Mouse (Mus musculus) telencephalon, adult 2 months (tissue): Measurements from ENCODE around the gene Apon.
"Not testable (repeated sequence)": the region's sequence is repeated elsewhere in the genome, so short reads cannot be mapped to it uniquely, and the experiment has no call there.

ENCODE experiments used
- DNase-seq: peaks from one replicate; pipeline ENCODE4 v3.0.0-alpha.2; 2011; ENCODE audit warnings: low read depth, low spot score

The Apon gene

DNA sequence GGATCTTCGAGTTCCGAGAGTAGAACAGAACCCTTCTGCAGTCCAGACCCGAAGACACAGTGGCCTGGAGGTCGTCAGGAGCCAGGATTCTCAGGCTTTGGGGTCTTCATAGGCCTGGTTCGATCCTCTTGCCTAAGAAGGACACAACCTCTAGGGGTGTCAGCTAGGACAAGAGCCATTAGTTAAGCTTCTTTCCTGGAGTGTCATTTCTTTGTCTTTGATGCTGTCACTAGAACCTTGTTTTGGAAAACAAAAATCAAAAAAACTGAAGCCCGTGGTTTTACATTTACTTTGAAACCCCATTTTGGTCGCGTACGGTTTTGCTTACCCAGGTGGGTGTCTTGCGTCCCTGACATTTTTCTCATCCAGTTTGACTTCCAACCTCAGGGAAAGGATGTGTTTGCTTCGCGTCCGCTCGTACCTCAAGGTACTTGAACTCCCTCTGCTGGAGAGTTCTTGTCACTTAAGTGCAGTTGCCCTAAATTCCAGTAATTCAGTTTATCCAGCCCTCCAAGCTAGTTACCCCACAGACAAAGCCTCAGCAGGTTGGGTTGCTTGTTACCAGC, 21.4 kb upstream of the Apon start:
- peak; percentile 74 for DNase-seq

DNA sequence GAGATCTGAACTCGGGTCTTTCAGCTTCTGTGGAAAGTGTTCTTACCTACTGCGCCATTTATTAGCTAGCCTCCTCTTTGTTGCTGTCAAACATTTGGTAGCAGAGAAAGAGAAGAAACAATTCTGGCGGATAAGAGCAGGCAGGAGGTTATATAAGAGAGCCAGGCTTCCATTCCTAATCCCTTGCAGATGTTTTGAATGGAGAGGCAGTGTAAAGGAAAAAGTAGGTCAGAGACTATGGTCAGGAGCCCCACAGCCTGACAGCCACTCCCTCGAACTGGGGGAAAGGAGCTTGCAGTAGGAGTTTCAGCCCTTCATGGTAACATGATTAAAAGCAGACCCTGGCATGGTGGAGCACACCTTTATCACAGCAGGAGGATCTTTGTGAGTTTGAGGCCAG, 17.6 kb upstream of the Apon start:
- DNase-seq = no peak

DNA sequence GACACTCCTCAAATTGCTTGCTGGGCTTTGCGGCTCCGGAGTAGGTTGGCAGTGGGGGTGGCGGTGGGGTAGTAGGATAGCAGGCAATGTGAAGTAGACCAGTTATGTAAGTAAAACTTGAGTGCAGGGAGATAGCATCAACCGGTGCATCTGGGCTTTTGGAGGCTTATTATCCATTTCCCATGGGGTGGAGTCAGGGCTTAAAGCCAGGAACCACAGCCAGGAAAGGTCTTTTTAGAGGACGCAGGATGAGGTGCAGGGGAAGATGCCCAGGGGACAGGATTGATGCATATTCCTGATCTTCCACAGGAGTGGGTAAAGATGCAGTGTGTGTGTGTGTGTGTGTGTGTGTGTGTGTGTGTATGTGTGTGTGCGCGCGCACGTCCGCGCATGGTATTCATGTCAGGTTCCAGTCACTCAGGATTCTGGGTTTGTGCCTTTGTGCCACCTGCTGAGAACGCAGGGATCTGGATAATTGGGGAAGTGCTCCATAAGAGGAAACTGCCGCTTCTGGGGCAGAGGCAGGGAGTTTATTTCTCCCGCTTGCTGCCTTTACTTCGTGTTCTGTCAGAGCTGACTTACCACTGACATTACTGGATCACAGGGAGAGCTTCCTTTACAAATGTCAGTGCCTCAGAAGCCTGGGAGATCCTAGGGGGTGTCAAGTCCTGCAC, 16.0 kb upstream of the Apon start:
- peak; percentile 26 for DNase-seq

DNA sequence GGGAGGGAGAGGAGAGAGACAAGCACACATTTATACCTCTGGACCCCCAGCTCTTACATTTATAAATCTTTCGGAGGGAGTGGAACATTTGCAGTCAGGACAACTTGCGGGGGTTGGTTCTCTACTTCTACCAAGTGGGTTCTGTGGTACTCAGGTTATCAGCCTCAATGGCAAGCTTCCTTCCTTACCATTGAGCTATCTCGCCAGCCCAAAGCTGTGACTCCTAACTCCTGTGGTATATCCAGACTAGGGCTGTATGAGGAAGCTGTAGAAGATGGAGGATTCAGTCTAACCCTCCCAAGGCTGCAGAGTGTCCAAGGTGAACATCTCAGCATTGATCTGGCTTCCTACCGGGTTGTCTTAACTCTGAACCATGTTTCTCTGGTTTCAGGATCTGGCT, 14.8 kb upstream of the Apon start:
- no peak for DNase-seq

DNA sequence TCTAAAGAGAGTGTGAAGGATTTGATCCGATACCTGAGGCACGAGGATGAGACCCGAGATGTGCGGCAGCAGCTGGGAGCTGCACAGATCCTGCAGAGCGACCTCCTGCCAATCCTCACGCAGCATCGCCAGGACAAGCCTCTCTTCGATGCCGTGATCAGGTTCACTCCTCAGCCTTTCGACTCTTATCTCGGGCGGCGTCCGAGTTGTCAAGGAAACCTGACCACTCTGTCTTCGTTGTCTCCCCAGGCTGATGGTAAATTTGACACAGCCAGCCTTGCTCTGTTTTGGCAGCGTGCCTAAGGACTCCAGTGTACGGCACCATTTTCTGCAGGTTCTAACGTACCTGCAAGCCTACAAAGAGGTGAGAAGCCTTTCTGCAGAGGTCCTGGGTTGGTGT, 13.8 kb upstream of the Apon start:
- DNase-seq = no peak

DNA sequence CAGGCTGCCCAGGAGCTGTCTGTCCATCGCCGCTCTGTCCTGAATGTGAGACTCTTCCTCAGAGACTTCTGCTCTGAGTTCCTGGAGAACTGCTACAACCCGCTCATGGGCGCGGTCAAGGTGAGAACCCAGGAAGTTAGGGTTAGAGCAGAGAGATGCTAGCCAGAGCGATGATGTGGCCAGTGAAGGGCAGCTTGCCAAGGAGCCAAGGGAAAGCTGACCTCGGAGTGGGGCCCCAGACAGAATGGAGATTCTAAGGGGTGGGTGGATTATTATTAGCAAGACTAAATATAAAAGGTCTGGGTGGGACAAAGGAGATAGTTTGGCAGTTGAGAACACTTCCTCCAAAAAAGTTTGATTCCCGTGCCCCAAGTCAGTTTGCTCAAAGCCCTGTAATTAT, 10.6 kb upstream of the Apon start:
- no peak for DNase-seq

DNA sequence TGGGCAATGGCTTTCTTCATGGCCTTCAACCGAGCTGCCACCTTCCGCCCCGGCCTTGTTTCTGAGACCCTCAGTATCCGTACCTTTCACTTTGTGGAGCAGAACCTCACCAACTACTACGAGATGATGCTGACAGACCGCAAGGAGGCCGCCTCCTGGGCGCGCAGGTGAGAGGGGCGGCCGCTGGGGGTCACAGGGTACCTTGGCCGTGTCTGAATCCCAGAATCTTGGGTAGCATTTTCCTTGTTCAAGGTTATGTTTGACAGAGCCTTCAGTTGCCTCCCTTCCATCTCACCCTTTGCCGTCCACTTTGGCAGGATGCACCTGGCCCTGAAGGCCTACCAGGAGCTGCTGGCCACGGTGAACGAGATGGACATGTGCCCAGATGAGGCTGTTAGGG, 9.8 kb upstream of the Apon start:
- DNase-seq = no peak

DNA sequence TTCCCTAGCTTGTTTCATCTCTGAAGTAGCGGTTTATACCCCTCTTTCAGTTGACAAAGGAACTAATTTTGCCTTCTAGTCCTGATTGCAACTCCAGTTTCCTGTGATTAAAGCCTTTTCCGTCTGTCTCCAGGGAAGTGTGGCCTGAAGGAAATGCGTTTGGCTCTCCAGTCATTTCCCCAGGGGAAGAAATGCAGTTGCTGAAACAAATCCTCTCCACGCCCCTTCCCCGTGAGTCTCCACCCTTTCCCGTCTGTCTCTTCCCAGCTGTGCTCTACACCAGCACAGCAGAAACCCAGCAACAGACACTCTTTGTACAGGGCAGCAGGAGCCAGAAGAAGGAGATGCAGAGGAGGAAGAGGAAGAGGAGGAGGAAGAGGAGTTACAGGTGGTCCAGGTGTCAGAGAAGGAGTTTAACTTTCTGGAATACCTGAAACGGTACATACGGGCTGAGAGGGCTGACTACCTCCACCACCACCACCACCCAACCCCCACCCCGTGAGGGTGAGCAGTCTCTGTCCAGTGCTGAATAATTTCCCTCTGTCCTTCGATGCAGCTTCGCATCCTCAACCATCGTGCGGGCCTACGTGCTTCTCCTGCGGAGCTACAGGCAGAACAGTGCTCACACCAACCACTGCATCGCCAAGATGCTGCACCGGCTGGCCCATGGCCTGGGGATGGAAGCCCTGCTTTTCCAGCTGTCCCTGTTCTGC, 6.7 kb upstream of the Apon start:
- DNase-seq = no peak

DNA sequence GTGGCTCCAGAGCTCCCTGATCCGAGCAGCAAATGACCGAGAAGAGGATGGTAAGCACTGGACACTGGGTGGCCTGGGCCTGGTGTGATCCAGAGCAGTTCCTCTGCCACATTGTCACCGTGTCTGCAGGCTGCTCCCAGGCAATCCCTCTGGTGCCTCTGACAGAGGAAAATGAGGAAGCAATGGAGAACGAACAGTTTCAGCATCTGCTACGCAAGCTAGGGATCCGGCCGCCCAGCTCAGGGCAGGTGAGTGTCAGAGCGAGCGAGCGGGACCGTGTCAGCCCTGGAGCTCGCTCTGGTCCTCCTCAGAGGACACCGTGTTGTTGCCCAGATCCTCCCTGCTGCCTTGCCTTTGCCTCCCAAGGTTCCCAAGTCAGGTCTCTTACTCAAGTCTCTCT, 3.3 kb upstream of the Apon start:
- no peak for DNase-seq

DNA sequence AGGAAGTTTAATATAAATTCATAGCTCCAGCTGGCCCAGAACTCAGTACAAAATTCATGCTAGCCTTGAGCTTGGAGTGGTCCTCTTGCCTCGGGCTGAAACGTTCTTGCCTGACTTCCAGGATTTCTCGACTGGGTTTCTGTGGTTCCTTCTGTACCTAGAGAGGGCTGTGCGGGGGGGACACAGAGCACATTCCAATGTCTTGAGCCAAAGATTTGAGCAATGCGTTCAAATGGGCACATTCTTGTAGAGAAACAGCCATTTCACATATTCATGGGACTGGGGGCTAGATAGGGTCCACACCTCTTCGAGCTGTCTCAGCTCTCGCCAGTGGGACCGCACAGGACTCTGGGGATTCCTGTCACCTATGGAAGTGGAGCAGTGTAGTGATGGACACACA, 2.0 kb downstream of the Apon start:
- DNase-seq = no peak

DNA sequence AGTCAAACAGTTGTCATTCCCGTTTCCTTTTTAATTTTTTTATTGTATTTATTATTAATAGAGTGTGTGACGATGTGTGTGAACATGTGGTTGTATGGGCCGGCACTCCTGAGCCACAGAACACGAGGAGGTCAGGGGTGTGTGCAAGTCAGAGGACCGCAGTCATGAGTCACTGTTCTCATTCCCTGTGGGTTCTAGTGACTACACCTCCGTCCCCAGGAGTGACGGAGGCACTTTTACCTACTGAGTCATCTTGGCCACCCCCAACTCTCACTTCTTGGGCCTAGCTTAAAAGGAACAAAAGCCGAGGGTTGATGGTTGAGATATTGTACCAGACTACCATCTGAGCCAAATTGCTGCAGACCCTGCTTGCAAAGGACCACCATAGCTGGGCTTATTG, 2.4 kb downstream of the Apon start:
- no peak for DNase-seq

DNA sequence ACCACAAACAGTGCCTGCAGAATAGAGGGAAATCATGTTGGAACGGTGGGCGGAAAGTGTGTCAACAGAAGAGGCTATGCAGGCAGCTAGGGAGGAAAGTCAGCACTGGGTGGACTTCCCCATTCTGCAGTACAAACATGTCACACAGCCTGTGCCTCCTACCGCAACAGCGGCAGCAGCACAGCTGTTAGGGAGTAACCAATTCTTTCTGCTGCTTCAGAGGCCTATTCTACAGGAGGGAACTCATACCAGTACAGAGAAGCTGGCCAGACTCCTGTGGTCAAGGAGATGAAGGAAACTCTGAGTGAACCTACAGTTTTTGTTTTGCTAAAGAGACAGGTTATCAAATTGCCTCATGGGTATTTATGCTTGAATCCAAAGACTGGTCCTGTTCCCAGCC, 5.1 kb downstream of the Apon start:
- DNase-seq = no peak

DNA sequence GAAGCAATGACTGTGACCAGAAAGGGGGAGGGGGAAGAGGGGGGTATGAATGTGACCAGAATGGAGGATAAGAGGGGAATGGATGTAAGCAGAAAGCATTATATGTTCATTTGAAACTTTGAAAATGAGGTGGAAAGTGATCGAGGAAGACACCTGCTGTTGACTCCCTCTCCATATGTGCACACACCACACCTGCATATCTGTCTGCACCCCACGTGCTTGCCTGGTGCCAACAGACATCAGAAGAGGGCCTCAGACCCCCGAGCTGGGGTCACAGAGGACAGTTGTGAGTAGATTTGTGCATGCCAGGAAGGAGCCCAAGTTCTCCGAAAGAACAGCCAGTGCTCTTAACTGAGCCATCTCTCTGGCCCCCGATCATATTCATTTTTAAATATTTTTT, 6.0 kb downstream of the Apon start:
- DNase-seq = no peak

DNA sequence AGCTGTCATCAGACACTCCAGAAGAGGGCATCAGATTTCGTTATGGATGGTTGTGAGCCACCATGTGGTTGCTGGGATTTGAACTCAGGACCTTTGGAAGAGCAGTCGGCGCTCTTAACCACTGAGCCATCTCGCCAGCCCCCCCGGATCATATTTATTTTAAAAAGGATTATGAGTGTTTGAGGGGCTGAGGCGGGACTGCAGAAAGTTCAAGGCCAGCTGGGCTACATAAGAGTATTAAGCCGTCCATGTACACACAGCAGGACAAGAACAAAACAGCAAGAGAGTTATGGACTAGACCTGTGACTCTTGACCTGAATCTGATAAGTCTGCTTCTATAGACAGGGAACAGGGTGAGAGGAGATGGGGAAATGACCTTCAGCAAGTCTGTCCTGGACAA, 6.5 kb downstream of the Apon start:
- DNase-seq = not testable (repeated sequence)

DNA sequence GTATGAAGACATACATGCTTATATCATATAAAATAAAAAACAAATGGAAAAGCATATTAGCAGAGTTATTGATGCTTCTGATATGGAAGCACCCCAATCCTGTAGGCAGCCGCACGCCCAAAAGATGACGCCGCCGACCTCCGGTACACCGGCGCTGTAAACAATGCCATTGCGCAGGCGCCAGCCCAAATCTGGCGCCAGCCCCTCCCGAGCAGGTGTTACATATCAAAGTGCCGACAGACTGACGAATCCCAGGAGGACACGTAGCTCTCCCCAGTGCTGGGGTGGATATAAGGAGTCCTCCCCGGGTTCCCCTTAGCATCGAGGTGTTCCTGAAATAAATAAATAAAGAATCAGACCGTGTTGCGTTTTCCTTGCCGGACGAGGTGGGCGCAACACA, 8.4 kb downstream of the Apon start:
- DNase-seq = no peak

DNA sequence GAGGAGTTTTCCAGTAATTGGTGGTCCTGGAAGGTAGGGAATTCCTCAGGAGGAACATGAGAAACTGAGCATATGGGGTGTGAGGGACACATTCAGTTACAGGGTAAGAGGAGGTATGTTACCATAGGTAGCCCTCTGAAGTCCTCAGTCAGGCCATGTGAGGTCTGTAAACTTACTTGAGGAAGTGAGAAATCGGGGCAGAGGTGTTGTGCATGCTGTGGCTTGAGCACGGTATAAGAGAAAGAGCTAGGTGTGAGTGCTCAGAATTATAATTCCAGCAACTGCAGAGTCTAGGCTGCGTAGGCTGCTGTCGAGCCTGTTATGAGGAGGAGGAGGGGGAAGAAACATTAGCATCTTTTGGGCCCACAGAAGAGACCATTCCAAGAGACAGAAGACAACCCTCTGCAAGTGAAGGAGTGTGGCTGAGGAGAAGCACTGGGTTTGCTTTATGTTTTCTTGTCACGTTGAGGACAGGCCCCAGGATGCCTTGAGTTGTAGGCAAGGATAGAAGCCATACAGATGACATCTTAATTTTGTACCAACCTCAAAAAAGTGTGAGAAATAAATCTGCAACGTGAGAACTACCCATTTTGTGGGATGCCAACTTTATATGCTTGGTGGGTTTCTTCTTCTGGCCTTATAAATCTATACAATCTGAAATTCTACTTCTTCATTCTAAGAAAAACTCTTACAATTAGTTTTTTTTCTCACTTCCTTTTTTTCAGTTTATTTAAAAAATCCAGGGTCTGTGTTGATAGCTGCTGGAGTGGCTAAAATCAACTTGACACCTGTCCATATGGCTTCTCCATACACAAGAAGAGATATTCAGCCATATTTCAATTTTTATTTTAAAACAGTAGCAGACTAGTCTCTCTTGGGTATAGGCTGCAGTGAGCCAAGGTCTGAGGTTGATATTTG, 9.8 kb downstream of the Apon start:
- no peak for DNase-seq

DNA sequence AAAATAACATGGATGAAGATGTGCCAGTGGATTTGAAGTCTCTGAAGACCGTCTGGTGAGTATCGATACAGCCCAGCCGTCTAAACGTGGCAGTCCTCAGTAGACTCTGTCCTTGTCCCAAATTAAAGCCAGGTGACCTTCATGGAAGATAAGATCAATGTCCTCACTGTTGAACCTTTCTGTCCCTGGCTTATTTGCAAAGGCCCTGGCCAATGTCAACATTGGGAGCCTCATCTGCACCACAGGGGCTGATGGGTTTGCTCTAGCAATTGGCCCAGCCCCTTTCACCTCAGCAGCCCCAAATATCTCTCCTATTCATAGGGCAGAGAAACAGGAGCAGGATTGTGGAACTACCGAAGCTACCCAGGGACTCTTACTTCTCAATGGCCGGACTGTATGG, 14.5 kb downstream of the Apon start, which contains the start of gene Apof:
Gene Apof, plus strand, starts transcription at position 301 of the 400 bp plus-strand sequence.
- no peak for DNase-seq

DNA sequence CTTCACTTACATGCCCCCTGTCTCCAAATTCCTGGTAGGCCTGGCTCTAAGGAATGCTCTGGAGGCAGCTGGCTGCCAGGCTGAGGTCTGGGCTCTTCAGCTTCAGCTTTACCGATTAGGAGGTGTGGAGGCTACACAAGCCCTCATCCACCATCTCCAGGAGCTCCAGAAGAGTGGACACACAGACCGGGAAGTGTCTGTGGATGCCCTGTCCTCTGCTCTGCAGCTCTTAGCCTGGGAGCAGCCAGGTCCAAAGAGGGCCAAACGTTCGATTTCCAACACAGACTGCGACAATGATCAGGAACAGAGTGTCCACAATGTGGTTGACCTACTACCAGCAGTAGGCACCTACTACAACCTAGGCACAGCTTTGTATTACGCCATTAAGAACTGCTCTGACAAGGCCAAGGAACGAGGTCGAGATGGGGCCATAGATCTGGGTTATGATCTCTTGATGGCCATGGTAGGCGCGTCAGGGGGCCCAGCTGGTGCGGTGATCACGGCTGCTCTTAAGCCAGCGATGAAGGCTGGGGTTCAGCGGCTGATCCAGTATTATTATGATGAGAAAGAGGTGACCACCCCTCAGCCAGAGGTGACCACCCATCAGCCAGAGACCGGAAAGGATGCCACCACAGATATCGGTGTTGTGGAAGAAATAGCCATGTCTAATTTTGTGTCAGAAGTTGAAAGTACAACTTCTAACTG, 15.5 kb downstream of the Apon start:
- no peak for DNase-seq

DNA sequence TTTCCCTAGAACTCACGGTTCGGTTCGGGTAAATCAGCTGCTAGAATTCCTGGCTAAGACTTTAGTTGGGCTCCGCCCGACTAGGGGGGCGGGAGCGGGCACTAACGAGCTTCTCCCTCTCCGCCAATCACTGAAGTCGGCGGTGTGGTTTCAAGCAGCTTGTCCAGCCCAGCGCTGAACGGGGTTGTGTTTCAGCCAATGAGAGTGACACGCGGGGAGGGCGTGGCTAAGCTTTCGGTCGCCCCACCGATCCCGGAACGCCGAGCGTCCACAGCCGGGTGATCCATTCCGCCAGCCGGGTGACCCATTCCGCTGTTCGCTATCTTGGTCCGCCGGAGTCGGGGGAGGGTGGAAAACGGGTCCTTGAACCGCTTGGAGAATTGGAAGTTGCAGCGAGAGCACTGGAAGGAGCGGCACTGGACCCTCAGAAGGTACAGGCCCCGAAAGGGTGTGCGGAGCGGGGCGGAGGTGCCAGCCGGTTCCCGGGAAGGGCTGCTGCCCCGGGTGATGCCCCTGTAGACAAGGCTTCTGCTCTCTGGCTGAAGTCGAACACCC, 16.5 kb downstream of the Apon start, which contains the start of gene Stat2:
Gene Stat2, plus strand, starts transcription at position 273 of the 555 bp plus-strand sequence.
- peak; percentile 97 for DNase-seq

DNA sequence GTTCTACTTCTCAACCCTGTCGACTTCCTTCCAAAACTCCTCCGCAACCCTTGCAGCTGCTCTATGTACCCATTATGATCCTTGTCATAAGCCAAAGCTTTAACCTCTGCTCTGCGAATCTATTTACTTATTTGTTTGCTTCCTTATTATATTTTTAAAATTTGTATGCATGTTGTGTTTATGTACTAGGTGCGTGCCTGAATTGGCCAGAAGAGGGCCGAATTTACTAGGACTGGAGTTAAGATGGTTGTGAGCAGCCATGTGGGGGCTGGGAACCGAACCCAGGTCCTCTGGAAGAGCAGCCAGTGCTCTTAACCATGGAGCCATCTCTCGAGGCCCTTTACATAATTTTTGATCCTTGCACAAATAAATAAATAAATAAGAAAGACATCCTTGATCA, 17.0 kb downstream of the Apon start:
- no peak for DNase-seq

DNA sequence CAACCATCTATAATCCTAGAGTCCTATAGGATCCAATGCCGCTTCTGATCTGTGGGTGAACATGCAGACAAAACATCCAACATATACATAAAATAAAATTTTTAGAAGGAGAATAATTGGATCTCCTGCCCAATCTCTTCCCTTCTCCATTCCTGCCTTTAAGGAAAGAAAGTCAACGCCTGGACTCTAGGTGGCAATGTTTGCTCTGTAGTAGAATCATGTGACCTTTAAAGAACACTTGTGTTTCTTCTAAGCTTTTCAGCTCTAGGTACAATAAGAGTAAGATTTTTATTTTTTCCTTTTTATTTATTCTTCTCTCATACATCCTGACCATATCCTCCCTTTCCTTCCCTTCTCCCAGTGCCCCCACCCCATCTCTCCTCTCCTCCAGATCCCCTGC, 18.0 kb downstream of the Apon start:
- DNase-seq = no peak
